Mouse (Mus musculus) forebrain, embryonic 10.5 days (tissue): ENCODE results near the gene Ppp1r15b. TPM values are rescaled to one million over a fixed set of nuclear protein-coding genes. Genes with fewer than 3 reads are reported as not detected.

Source experiments
- DNase-seq: peaks from one replicate; pipeline ENCODE4 v3.0.0-alpha.2; 2017; ENCODE audit warnings: low spot score; ENCODE audit errors: extremely low spot score
- H3K27ac ChIP-seq: fragments of 300-500 bp; sonication (generic); 2 replicates; pipeline ENCODE4 v1.5.1; 2016; ENCODE audit warnings: mild to moderate bottlenecking
- H3K27me3 ChIP-seq: fragments of 300-500 bp; sonication (generic); 2 replicates; pipeline ENCODE4 v1.6.1; 2016; ENCODE audit warnings: mild to moderate bottlenecking; ENCODE audit not compliant: poor library complexity, severe bottlenecking
- H3K36me3 ChIP-seq: fragments of 300-500 bp; sonication (generic); replicated peaks from 2 replicates; pipeline ENCODE4 v1.6.1; 2016; ENCODE audit warnings: mild to moderate bottlenecking, moderate library complexity
- H3K4me1 ChIP-seq: fragments of 300-500 bp; sonication (generic); 2 replicates; pipeline ENCODE4 v1.6.1; 2016
- H3K4me3 ChIP-seq: fragments of 300-500 bp; sonication (generic); 2 replicates; pipeline ENCODE4 v1.5.1; 2016; ENCODE audit warnings: mild to moderate bottlenecking, moderate library complexity
- H3K9me3 ChIP-seq: fragments of 300-500 bp; sonication (generic); 2 replicates; pipeline ENCODE4 v1.6.1; 2016; ENCODE audit warnings: mild to moderate bottlenecking, moderate library complexity
- WGBS: fragments of 180-500 bp; shearing (Covaris S2); methylation state at CpG from one replicate; pipeline ENCODE4 v1.1.7; 2016; 5-methylcytosine and 5-hydroxymethylcytosine counted together
- polyA plus RNA-seq: library from polyadenylated mRNA; unstranded; fragments of >200 nt; fragmentation: Nextera tagmentation; extraction: Ambion mirVana; gene quantifications from 2 replicates; pipeline ENCODE4 v1.2.1, GENCODE M21; 2016

Gene Ppp1r15b
- 59.1 and 59.3 TPM in 2 replicates for polyA plus RNA-seq

DNA sequence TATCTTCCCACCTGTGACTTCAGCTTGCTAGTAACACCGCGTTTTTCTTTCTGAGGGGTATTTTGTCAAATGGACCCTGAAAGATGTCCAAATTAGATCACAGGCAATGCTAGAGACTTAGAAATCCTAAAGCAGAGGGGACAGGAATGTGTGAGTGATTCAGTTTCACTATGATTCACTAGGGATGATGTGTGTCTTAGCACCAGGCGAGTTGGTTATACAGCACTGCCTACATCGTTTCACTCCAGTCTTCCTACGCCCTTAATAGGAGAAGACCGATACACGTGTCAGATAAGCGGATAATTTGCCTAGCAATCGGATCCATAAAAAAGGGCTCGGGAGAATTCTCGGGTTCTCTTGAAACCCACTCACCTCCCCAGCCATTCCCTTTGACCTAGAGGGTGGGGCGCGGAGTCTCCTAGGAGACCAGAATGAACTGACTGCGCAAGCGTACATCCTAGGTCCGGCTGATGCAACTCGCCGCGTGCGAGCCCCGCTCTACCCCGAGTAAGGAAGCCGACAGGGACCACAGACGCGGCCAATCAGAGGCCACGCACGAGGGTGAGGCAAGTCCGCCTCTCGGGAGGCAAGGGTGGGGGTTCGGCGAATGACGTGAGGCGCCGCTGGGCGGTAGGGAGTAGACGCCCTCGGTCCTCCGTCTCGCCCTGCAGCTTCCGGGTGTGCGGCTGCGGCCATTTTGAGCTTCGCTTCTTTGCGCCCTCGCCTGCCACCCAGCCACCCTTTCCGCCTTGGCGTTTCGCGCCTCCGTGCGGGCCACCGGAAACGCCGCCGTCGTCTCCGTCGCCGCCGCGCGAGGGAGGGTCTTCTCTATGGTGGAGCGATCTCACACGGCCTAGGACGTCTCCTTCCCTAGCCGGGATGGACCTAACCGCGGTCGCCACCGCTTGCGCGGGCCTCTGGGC lies at the start of gene Ppp1r15b:
Gene Ppp1r15b (plus strand): TSS at position 506 of the 923 bp plus-strand sequence.
- WGBS, result 2% methylated on average over 72 of the region's 72 CpGs
- Histone ChIP-seq H3K9me3 (no peaks in the 10 kb centered on the region), H3K27me3 (no peaks in the 10 kb centered on the region), H3K27ac (peak within 1 kb of the TSS; percentile 99), H3K4me3 (peak within 1 kb of the TSS; percentile 98), H3K4me1 (peaks cover 68% of the 10 kb centered on the region), H3K36me3 (peaks cover 37% of the 10 kb centered on the region)
- peak; percentile 99 for DNase-seq

DNA sequence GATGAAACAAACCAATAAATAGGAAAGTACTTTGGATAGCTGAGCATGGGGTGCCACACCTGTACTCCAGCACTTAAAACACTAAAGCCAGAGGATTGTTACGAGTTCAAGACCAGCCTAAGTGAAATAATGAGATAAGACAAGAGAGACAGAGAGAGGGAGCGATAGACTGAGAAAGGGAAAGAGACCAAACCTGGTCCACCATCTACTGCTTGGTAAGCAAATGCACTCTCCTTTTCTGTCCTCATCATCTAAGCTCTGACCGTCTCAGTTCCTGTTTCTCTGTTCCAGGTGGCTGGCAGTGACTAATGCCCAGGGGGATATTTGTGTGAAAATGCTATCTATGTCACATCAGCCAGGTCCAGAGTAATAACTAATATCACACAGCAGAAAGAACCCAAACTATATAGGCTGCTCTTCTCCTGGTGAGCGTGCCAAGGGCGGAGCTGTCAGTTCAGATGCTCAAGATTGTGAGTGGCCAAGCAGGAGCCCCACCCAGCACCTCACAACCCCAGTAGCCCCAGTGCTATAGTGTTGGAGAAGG lies 47.9 kb upstream of the Ppp1r15b start:
- H3K36me3 ChIP-seq, result peaks cover 84% of the 10 kb centered on the region
- peaks cover 86% of the 10 kb centered on the region for H3K4me1 ChIP-seq
- peak overlapping the region; percentile 95; the same call in 1 of the 2 replicates for H3K27ac ChIP-seq
- H3K4me3 ChIP-seq, result no peak overlapping the region
- DNase-seq, result no peak
- H3K9me3 ChIP-seq, result no peaks in the 10 kb centered on the region
- 95% methylated on average over 5 of the region's 5 CpGs for WGBS
- no peaks in the 10 kb centered on the region for H3K27me3 ChIP-seq

DNA sequence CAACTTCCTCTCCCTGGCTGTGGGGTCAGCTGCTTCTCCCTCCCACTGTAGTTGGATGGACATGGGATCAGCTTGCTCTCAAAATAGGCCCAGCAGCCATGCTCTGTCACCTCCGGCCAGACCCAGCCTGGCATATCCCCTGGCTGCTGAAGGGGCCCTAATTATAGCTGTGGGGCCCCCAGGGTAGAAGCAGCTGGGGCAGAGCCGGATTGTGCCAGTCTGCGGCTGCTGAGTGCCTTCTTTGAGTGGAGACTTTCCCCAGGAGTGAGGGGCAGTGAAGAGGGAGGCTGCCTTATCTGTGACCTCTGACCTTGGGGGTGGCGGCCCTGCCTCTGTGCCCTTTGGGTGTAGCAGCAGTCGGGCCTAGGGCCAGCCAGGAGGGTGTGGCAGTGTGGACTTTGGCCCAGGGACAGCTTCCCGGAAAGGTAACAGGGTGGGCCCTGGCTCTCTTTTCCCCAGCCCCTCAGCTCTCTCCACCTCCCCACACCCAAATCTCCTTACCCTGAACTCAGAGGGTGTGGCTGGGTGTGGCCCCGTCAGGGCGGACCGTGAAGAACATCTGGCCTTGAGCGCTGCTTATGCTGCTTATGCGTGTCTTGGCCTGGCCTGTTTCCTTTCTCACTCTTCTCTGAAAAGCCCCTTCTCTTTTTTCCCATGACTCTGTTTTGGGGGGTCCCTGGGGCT lies 46.9 kb upstream of the Ppp1r15b start:
- 73% methylated on average over 11 of the region's 11 CpGs for WGBS
- Histone ChIP-seq H3K4me3 (no peak overlapping the region), H3K27me3 (no peaks in the 10 kb centered on the region), H3K36me3 (peaks cover 84% of the 10 kb centered on the region), H3K4me1 (peaks cover 78% of the 10 kb centered on the region), H3K27ac (peak overlapping the region; percentile 73), H3K9me3 (no peaks in the 10 kb centered on the region)
- no peak for DNase-seq

DNA sequence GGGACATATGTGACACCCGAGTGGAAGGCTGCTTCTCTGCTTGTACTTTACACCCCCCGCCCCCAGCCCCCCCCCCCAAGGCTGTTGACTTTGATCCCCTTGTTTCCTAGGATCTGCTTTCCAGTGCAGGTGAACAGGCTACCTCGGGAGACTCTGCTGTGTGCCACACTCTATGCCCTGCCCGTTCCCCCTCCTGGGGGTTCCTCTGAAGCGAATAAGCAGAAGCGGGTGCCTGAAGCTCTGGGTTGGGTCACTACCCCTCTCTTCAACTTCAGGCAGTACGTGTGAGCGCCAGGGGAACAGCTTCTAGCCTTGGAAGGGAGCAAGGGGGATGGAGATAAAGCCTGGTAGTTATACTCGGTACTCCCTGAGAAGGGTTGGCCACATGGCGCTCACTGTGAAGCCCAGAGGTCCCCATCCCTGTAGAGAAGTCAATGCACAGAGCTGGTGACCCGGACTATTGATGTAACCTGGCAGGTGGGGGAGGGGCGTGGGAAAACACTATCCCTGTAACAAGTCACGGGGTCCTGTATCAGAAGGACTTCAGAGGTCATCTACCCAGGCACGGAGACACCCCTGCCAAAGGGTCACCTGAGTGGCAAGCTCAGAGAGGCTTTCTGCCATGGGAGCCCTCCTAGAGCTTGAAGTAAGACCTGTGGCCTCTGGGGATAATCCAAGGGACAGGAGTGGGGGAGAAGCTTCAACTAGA lies 46.1 kb upstream of the Ppp1r15b start:
- no peaks in the 10 kb centered on the region for H3K9me3 ChIP-seq
- DNase-seq, result no peak
- H3K27ac ChIP-seq, result peak overlapping the region; percentile 73
- peaks cover 70% of the 10 kb centered on the region for H3K4me1 ChIP-seq
- WGBS, result 83% methylated on average over 14 of the region's 14 CpGs
- peaks cover 84% of the 10 kb centered on the region for H3K36me3 ChIP-seq
- H3K27me3 ChIP-seq, result no peaks in the 10 kb centered on the region
- H3K4me3 ChIP-seq, result no peak overlapping the region

DNA sequence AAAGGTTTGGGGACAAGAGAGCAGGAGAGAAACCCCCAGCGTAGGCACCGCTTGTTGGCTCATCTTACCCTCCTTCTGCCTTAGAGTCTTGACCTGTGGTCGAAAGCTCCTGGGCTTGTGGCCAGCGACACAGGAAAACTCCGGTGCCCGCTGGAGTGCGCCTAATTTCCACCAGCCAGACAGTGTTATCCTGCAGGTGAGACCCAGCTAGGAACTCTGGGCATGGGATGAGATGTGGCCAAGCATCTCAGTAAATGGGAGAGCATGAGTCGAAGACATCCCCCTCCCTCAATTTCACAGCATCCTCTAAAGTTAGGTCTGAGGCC lies 45.6 kb upstream of the Ppp1r15b start:
- WGBS, result 92% methylated on average over 8 of the region's 8 CpGs

DNA sequence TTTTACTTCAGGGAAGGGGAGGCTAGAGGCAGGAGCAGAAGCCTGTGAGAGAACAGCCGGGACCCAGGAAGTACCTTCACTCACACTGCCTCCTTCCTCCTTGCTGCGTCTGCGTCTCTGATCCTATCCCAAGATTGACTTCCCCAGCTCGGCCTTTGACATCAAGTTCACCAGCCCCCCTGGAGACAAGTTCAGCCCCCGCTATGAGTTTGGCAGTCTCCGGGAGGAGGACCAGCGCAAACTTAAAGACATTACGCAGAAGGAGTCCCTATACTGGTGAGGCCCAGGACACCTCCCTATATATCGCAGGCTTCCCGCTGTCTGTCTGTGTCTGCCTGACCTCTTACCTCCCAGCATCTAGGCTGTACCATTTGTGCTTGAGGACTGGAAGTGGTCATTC lies 44.1 kb upstream of the Ppp1r15b start:
- Histone ChIP-seq H3K4me1 (peaks cover 51% of the 10 kb centered on the region), H3K27me3 (no peaks in the 10 kb centered on the region), H3K36me3 (peaks cover 89% of the 10 kb centered on the region)

More for the DNA sequence above, 45.6 kb upstream of the Ppp1r15b start:
- peaks cover 65% of the 10 kb centered on the region for H3K4me1 ChIP-seq
- H3K9me3 ChIP-seq, result no peaks in the 10 kb centered on the region
- no peak overlapping the region for H3K4me3 ChIP-seq
- H3K36me3 ChIP-seq, result peaks cover 87% of the 10 kb centered on the region
- DNase-seq, result no peak
- no peaks in the 10 kb centered on the region for H3K27me3 ChIP-seq
- peak overlapping the region; percentile 73 for H3K27ac ChIP-seq

DNA sequence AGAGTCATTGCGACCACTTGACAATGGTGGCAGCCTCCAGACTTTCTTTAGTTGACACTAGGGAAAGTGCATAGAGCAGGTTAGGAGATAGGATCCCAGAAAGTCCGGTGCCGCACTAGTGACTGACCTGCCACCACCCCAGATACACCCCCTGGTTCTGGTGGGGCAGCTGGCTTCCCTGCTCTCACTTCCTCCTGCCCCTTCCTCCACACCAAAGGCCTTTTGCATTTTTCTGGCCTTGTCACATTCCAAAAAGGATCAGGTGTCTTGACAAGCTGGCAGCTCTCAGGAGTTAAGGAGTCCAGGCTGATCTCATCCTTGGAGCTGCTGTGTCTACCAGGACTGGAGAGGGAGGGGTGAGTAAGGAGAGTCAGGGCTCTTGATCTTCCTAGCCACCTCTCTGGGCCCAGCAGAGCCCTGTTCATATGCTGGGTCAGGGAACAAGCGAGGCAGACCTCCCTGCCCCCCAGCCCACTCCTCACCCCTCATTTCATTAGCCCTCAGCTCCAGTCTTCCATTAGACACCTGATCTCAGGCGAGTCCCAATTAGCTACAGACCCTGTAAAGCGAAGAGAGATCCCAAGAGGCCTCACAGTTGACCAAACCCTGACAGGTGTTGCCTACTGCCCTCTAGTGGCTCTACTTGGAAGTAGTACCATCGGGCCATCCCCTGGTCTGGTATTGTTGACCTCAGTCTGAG lies 43.6 kb upstream of the Ppp1r15b start:
- Histone ChIP-seq H3K27ac (peak overlapping the region; percentile 70), H3K4me1 (peaks cover 45% of the 10 kb centered on the region), H3K27me3 (no peaks in the 10 kb centered on the region), H3K9me3 (no peaks in the 10 kb centered on the region), H3K36me3 (peaks cover 89% of the 10 kb centered on the region), H3K4me3 (no peak overlapping the region)
- DNase-seq, result peak; percentile 81
- 46% methylated on average over 7 of the region's 7 CpGs for WGBS

More for the DNA sequence above, 44.1 kb upstream of the Ppp1r15b start:
- Histone ChIP-seq H3K27ac (peak overlapping the region; percentile 70; the same call in 1 of the 2 replicates), H3K4me3 (no peak overlapping the region), H3K9me3 (no peaks in the 10 kb centered on the region)
- no peak for DNase-seq
- 85% methylated on average over 10 of the region's 10 CpGs for WGBS

DNA sequence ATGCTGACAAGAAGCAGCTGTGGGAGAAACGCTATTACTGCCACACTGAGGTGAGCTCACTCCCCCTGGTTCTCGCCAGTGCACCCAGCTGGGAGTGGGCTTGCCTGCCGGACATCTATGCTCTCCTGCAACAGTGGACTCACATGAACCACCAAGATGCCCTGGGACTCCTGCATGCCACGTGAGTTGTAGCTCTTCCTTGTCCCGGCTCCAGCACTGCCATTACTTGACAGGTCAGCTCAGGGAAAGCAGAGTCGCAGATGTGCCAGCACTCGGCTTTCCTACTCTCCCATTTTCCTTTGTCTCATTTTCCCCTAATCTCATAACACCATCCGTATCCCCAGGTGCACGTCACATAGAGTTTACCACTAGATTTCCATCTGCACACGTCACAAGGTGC lies 42.7 kb upstream of the Ppp1r15b start:
- no peaks in the 10 kb centered on the region for H3K27me3 ChIP-seq
- no peak overlapping the region for H3K4me3 ChIP-seq
- no peaks in the 10 kb centered on the region for H3K9me3 ChIP-seq
- WGBS, result 90% methylated on average over 10 of the region's 10 CpGs
- peaks cover 42% of the 10 kb centered on the region for H3K4me1 ChIP-seq
- peaks cover 89% of the 10 kb centered on the region for H3K36me3 ChIP-seq
- H3K27ac ChIP-seq, result 0 out of 2 replicates have a peak overlapping the region, but pooled peaks have one; percentile 21
- no peak for DNase-seq

DNA sequence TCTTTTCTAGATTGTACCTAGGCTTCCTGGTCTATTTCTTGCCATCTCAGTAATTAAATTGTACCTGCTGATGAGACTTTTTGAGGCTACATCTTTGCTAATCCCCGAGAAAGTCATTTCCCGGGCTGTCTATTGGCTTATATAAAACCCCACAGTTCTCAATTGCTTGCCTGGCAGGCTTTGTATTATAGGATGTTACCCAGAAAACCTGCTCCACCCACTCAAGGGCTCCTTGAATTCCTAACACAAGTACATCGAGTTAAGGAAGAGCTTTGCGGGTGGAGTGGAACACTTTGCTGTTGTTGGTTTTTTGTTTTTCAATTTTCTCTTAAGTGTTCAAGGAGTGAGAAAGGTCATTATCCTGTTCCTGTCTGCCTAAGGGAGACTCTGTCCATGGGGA lies 41.5 kb upstream of the Ppp1r15b start:
- Histone ChIP-seq H3K9me3 (no peaks in the 10 kb centered on the region), H3K27ac (no peak overlapping the region), H3K27me3 (no peaks in the 10 kb centered on the region), H3K4me1 (peaks cover 29% of the 10 kb centered on the region), H3K36me3 (peaks cover 88% of the 10 kb centered on the region), H3K4me3 (no peak overlapping the region)
- no peak for DNase-seq
- 86% methylated on average over 4 of the region's 4 CpGs for WGBS

DNA sequence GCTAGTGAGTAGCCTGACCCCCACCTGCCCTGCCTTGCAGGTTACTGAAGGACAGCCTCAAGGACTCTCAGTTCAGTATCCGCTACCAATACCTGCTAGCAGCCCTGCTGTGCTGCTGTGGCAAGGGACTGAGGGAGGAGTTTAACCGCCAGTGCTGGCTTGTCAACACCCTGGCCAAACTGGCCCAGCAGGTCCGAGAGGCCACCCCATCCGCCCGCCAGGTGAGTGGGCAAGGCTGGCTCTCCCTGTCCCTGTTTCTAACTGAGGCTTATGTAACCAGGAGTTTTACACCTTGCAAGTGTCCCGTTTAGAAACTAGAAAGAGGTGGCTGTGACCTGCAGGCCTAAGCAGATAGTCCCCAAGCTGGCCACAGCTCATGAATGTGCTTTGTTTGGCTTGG lies 40.3 kb upstream of the Ppp1r15b start:
- H3K4me3 ChIP-seq, result no peak overlapping the region
- WGBS, result 77% methylated on average over 6 of the region's 6 CpGs
- H3K4me1 ChIP-seq, result peaks cover 17% of the 10 kb centered on the region
- no peaks in the 10 kb centered on the region for H3K9me3 ChIP-seq
- peaks cover 88% of the 10 kb centered on the region for H3K36me3 ChIP-seq
- no peaks in the 10 kb centered on the region for H3K27me3 ChIP-seq
- no peak for DNase-seq
- peak overlapping the region; percentile 17; the same call in 1 of the 2 replicates for H3K27ac ChIP-seq

DNA sequence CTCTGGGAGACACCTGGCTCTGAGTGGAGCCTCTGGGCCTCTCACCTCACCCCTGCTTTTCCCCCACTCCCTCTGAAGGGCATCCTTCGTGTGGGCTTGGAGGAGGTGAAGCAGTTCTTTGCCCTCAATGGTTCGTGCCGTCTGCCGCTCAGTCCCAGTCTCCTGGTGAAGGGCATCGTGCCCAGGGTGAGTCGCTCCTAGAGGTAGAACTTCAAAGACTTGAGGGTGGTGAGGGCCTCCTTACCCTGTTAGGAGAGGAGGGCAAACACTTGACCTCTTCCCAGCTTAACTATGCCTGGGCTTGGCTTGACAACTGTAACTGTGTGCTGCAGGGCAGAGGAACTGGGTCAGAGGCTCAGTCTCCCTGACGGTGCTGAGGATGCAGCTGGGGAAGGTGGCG lies 39.5 kb upstream of the Ppp1r15b start:
- DNase-seq, result no peak
- no peak overlapping the region for H3K27ac ChIP-seq
- no peaks in the 10 kb centered on the region for H3K27me3 ChIP-seq
- H3K9me3 ChIP-seq, result no peaks in the 10 kb centered on the region
- 89% methylated on average over 8 of the region's 8 CpGs for WGBS
- H3K4me1 ChIP-seq, result peaks cover 12% of the 10 kb centered on the region
- H3K4me3 ChIP-seq, result no peak overlapping the region
- peaks cover 93% of the 10 kb centered on the region for H3K36me3 ChIP-seq

DNA sequence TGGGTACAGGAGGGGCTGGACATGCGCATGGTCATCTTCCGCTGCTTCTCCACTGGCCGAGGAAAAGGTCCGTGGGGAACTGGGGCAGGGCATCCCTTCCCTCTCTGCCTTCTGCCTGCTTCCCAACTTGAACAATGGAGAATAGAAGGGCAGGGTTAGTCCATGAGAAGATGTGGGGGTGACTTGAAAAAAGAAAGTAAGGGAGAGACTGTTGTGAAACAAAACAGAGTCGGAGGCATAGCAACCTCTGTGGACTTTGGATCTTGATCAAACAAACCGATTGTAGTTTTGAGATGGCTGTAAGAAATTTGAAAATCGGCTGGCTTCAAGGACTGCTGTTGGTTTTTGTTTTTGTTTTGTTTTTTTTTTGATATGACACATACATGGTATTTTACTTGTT lies 37.2 kb upstream of the Ppp1r15b start:
- 95% methylated on average over 7 of the region's 7 CpGs for WGBS

More for the DNA sequence above, 37.2 kb upstream of the Ppp1r15b start:
- DNase-seq, result no peak
- H3K27me3 ChIP-seq, result no peaks in the 10 kb centered on the region
- peaks cover 99% of the 10 kb centered on the region for H3K36me3 ChIP-seq
- no peak overlapping the region for H3K4me3 ChIP-seq
- no peaks in the 10 kb centered on the region for H3K9me3 ChIP-seq
- H3K4me1 ChIP-seq, result no peaks in the 10 kb centered on the region
- H3K27ac ChIP-seq, result no peak overlapping the region
